Mouse (Mus musculus): ENCODE data around the gene Gm45716. TPM values are rescaled to one million over a fixed set of nuclear protein-coding genes. Genes with fewer than 3 reads are reported as not detected.

Gm45716 gene
- polyA plus RNA-seq, 1 experiment from 2014 or later, result 6.8 TPM

DNA sequence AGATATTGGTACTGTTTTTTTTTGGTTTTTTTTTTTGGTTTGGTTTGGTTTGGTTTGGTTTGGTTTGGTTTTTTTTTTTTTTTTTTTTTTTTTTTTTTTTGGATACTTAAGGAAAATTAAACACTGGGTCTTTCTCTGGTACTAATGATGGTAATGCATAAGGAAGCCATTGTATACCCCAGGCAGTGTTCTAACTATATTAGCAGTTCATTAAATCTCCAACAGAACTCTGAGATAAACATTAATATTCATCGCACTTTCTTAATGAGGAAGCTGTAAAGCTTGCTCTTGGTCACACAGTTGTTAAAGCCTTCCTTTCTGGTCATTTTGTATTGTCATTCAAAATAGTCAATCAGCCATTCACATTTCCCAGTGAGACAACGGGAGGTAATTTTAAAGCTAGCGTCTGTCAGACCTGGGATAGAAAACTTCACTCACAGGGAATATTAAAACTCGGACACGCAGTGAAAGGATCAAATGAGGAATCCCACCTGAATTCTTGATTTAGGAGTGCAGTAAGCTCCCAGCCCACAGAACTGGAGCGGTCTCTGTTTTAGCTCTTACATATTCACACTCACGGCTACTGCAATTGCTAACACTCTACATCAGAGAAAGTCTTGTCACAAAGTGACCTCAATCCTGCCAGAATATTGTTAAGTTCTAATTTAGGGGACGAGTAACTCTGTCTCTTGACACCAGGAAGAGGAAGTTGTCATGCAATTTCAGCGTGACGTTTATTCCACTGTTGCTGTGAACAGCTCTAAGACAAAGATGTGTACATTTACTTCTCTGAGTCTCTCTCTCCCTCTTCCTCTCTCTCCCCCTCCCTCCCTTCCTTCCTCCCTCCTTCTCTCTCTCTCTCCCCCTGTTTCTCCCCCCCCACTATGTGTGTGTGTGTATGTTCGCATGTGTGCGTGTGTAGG, 39.8 kb downstream of the Gm45716 start:
- H3K27me3 ChIP-seq (ENCODE audit: control insufficient read depth, insufficient read depth, low read depth, low read length), result no peaks in the 10 kb centered on the region
- no peaks in the 10 kb centered on the region for H3K9me3 ChIP-seq (ENCODE audit: control insufficient read depth, low read length)
- ATAC-seq (ENCODE audit: low read depth), result no peak
- H3K36me3 ChIP-seq (ENCODE audit: control insufficient read depth, insufficient read depth, low read length), result no peaks in the 10 kb centered on the region
- 64% methylated on average over 12 of the region's 12 CpGs for WGBS
- H3K9ac ChIP-seq (ENCODE audit: low read length), result no peak overlapping the region
- peaks cover 19% of the 10 kb centered on the region for H3K4me1 ChIP-seq (replicated peaks; ENCODE audit: control insufficient read depth, insufficient read depth, low read length)
- H3K4me3 ChIP-seq (ENCODE audit: low read length), result no peak overlapping the region
- H3K4me2 ChIP-seq (ENCODE audit: low read depth, low read length), result no peak overlapping the region
- H3K27ac ChIP-seq (ENCODE audit: low read length), result no peak overlapping the region

DNA sequence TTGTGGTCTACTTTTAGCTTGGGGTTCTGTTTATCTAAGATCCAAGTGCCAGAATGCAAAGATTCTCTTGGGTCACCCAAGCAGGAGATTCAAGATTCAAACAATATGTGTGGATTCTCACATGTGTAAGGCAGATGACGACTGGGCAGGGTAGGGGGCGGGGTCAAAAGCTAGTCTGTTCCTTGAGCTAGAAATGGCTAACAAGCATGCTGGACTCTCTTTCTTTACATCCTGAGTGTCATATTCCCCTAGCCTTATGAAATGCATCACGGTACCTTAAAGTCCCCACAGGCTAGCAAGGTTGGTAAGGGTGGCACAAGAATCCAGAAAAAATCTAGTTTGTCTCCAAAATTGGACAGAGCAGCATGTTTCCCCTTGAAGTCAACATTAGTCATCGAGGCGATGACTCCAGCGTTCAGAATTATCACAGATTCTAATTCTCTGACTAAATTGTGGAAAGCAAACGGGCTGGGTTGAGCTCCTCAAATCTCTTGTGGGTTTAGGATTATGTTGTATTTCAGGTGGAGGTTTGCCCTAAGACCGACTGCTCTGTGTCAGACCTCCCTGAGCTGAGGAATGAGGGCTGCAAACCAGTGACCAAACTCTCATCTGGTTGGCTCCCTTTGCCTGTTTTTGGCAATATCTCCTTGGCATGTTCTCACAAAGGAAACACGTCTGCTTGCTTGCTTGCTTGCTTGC, 40.9 kb downstream of the Gm45716 start:
- Histone ChIP-seq H3K4me3 (ENCODE audit: low read length) (no peak overlapping the region), H3K9ac (ENCODE audit: low read length) (no peak overlapping the region), H3K36me3 (ENCODE audit: control insufficient read depth, insufficient read depth, low read length) (no peaks in the 10 kb centered on the region), H3K27me3 (ENCODE audit: control insufficient read depth, insufficient read depth, low read depth, low read length) (no peaks in the 10 kb centered on the region), H3K9me3 (ENCODE audit: control insufficient read depth, low read length) (no peaks in the 10 kb centered on the region), H3K4me2 (ENCODE audit: low read depth, low read length) (no peak overlapping the region), H3K27ac (ENCODE audit: low read length) (no peak overlapping the region), H3K4me1 (replicated peaks; ENCODE audit: control insufficient read depth, insufficient read depth, low read length) (peaks cover 19% of the 10 kb centered on the region)
- 84% methylated on average over 9 of the region's 9 CpGs for WGBS
- no peak for ATAC-seq (ENCODE audit: low read depth)

DNA sequence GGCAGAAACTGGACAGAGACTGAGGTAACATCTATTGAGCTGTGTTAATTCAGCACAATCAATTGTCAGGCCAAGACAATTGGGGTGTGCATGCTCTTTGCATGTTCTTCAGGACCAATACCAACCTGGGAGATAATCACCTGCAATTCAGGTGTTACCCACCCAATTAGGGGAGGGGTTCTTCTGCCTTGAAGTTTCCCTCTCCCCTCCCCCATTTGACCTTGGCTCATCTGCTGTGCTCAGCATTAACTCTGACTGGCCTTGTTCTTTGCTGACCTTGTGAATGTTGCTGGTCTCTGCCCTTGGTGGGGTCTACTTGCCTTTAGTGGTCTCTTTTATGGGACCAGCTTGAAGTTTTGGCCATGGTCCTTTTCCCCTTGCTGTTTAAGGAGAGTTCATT, 42.3 kb downstream of the Gm45716 start:
- peaks cover 19% of the 10 kb centered on the region for H3K4me1 ChIP-seq (replicated peaks; ENCODE audit: control insufficient read depth, insufficient read depth, low read length)
- no peak overlapping the region for H3K4me2 ChIP-seq (ENCODE audit: low read depth, low read length)
- no peaks in the 10 kb centered on the region for H3K9me3 ChIP-seq (ENCODE audit: control insufficient read depth, low read length)
- no peak overlapping the region for H3K4me3 ChIP-seq (ENCODE audit: low read length)
- peak overlapping the region; percentile 65 for H3K27ac ChIP-seq (ENCODE audit: low read length)
- H3K27me3 ChIP-seq (ENCODE audit: control insufficient read depth, insufficient read depth, low read depth, low read length), result no peaks in the 10 kb centered on the region
- H3K36me3 ChIP-seq (ENCODE audit: control insufficient read depth, insufficient read depth, low read length), result no peaks in the 10 kb centered on the region
- ATAC-seq (ENCODE audit: low read depth), result no peak
- H3K9ac ChIP-seq (ENCODE audit: low read length), result no peak overlapping the region

DNA sequence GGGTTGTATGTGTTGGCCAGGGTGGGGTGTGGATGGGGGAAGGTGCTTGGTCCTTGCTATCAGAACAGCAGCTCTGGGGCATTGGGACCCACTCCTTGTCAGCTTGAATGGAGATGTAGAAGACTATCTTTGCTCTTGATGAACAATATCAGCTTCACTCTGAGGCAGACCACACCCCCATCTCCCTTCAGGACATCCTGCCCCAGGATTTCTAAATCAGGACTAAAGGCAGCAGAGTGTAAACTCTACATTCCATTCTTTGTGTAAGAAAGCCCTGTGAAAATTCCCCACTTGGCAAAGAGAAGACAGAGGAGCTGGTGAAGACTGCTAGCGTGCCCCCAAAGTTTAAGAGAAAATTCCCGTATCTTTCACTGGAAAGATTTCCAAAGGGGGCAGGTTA, 43.2 kb downstream of the Gm45716 start:
- peak overlapping the region; percentile 65 for H3K27ac ChIP-seq (ENCODE audit: low read length)
- 32% methylated on average over 2 of the region's 2 CpGs for WGBS
- peaks cover 19% of the 10 kb centered on the region for H3K4me1 ChIP-seq (replicated peaks; ENCODE audit: control insufficient read depth, insufficient read depth, low read length)
- H3K27me3 ChIP-seq (ENCODE audit: control insufficient read depth, insufficient read depth, low read depth, low read length), result no peaks in the 10 kb centered on the region
- ATAC-seq (ENCODE audit: low read depth), result peak; percentile 79
- no peaks in the 10 kb centered on the region for H3K9me3 ChIP-seq (ENCODE audit: control insufficient read depth, low read length)
- H3K4me3 ChIP-seq (ENCODE audit: low read length), result no peak overlapping the region
- H3K9ac ChIP-seq (ENCODE audit: low read length), result no peak overlapping the region
- H3K36me3 ChIP-seq (ENCODE audit: control insufficient read depth, insufficient read depth, low read length), result no peaks in the 10 kb centered on the region
- H3K4me2 ChIP-seq (ENCODE audit: low read depth, low read length), result no peak overlapping the region; the same call in 1 of the 2 replicates

DNA sequence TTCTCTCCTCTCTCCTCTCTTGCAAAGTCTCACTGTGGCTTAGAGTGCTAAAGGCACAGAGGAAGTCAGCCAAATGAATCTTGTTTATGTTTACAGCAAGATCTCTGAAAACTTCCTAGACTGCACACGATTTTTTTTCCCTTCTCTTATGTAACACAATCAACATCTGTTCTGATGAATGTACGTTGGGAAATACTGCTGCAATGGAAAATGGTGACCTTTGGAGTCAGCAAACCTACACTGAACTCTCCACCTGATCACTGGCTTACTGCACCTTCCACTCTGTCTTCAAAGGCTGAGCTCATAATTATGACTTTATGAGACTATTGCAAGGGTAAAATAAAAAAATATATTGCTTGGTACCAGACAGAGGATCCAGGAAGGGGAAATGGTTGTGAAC, 44.1 kb downstream of the Gm45716 start:
- no peak overlapping the region for H3K4me2 ChIP-seq (ENCODE audit: low read depth, low read length)
- H3K4me1 ChIP-seq (replicated peaks; ENCODE audit: control insufficient read depth, insufficient read depth, low read length), result peaks cover 19% of the 10 kb centered on the region
- H3K4me3 ChIP-seq (ENCODE audit: low read length), result no peak overlapping the region
- no peaks in the 10 kb centered on the region for H3K27me3 ChIP-seq (ENCODE audit: control insufficient read depth, insufficient read depth, low read depth, low read length)
- H3K9me3 ChIP-seq (ENCODE audit: control insufficient read depth, low read length), result no peaks in the 10 kb centered on the region
- whole genome bisulfite sequencing, result 16% methylated on average over 2 of the region's 2 CpGs
- no peaks in the 10 kb centered on the region for H3K36me3 ChIP-seq (ENCODE audit: control insufficient read depth, insufficient read depth, low read length)
- peak; percentile 37; the same call in 1 of the 2 replicates for ATAC-seq (ENCODE audit: low read depth)
- no peak overlapping the region for H3K9ac ChIP-seq (ENCODE audit: low read length)
- peak overlapping the region; percentile 65 for H3K27ac ChIP-seq (ENCODE audit: low read length)

DNA sequence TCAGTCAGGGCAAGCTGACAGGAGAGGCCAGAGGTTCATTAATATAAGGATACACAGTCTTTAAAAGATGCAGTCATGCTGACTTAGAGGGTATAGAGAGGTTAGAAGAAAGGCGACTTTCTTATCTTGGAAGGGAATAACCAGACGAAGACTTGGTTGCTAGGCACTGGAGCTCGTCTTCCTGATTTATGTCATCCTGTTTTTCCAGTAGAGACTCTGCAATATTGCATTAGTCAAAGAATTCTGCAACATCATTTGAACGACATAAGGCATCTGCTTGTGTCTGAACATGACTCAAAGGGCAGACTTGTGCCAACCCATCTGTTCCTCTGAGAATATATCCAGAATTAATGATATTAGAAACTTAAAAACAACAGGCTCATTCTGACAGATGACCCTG, 45.2 kb downstream of the Gm45716 start:
- Histone ChIP-seq H3K4me3 (ENCODE audit: low read length) (no peak overlapping the region), H3K4me1 (replicated peaks; ENCODE audit: control insufficient read depth, insufficient read depth, low read length) (peaks cover 19% of the 10 kb centered on the region), H3K27ac (ENCODE audit: low read length) (no peak overlapping the region), H3K27me3 (ENCODE audit: control insufficient read depth, insufficient read depth, low read depth, low read length) (no peaks in the 10 kb centered on the region), H3K9me3 (ENCODE audit: control insufficient read depth, low read length) (no peaks in the 10 kb centered on the region), H3K9ac (ENCODE audit: low read length) (no peak overlapping the region), H3K4me2 (ENCODE audit: low read depth, low read length) (no peak overlapping the region), H3K36me3 (ENCODE audit: control insufficient read depth, insufficient read depth, low read length) (no peaks in the 10 kb centered on the region)
- no peak; the same call in 1 of the 2 replicates for ATAC-seq (ENCODE audit: low read depth)
- WGBS, result 13% methylated on average over 4 of the region's 4 CpGs

DNA sequence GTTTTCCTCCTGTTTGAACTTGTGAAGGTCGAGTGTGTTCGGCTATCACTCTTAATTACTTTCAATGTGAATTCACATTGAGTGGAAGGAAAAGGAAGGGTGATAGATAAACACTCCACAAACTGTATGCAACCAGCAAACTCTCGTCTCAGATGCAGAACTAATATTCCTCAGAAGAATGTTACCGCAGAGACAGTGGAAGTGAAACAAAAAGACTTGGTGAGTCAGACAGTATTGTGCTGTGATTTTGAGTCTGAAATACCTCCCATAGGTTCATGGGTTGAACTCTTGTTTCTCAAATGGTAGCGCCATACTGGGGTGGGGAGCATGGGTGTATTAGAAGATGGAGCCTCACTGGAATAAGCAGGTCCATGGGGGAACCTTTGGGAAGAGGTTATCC, 47.7 kb downstream of the Gm45716 start:
- no peaks in the 10 kb centered on the region for H3K27me3 ChIP-seq (ENCODE audit: control insufficient read depth, insufficient read depth, low read depth, low read length)
- H3K9me3 ChIP-seq (ENCODE audit: control insufficient read depth, low read length), result no peaks in the 10 kb centered on the region
- ATAC-seq (ENCODE audit: low read depth), result no peak
- no peak overlapping the region for H3K9ac ChIP-seq (ENCODE audit: low read length)
- H3K4me2 ChIP-seq (ENCODE audit: low read depth, low read length), result no peak overlapping the region
- peaks cover 14% of the 10 kb centered on the region for H3K4me1 ChIP-seq (replicated peaks; ENCODE audit: control insufficient read depth, insufficient read depth, low read length)
- WGBS, result 76% methylated on average over 5 of the region's 5 CpGs
- H3K36me3 ChIP-seq (ENCODE audit: control insufficient read depth, insufficient read depth, low read length), result no peaks in the 10 kb centered on the region
- no peak overlapping the region for H3K4me3 ChIP-seq (ENCODE audit: low read length)
- H3K27ac ChIP-seq (ENCODE audit: low read length), result no peak overlapping the region

DNA sequence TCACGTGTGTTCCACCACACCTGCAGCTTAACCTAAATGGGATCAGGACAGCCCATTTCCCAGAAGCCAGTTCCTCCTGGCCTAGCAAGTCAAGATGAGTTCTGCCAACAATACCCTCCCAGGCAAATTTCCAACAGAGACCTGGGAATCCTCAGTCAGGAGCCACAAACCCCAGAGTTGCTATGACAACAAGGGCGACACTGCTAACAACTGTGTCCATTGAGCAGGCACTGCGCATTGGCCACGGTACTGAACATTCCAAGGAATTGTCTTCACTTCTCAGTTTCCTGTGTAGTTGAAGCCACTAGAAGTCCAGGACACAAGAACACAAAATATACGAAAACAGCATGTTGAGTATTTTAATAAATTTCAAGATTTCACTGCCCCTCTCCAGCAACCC, 50.1 kb downstream of the Gm45716 start:
- H3K4me1 ChIP-seq (replicated peaks; ENCODE audit: control insufficient read depth, insufficient read depth, low read length), result no peaks in the 10 kb centered on the region
- H3K27ac ChIP-seq (ENCODE audit: low read length), result no peak overlapping the region
- H3K4me2 ChIP-seq (ENCODE audit: low read depth, low read length), result no peak overlapping the region
- H3K9me3 ChIP-seq (ENCODE audit: control insufficient read depth, low read length), result no peaks in the 10 kb centered on the region
- no peaks in the 10 kb centered on the region for H3K36me3 ChIP-seq (ENCODE audit: control insufficient read depth, insufficient read depth, low read length)
- H3K27me3 ChIP-seq (ENCODE audit: control insufficient read depth, insufficient read depth, low read depth, low read length), result no peaks in the 10 kb centered on the region
- no peak for ATAC-seq (ENCODE audit: low read depth)
- no peak overlapping the region for H3K4me3 ChIP-seq (ENCODE audit: low read length)
- no peak overlapping the region for H3K9ac ChIP-seq (ENCODE audit: low read length)
- 70% methylated on average over 5 of the region's 5 CpGs for WGBS

DNA sequence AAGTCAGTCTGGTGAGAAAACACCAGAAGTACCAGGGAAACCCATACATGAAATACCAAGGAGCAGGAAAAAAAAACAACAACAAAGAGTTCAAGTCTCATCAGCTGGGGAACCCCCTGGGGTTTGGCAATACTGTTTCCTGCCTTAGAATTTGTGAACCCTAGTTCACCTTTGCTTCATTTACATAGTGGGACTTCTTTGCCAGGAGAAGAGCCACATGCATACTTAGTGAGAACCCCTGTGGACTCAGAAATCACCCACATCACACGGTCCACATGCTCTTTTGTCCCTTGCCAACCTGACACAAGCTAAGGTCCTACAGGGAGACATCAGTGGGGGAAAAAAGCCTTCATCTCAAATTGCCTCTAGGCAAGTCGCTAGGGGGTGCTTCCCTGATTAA, 51.2 kb downstream of the Gm45716 start:
- WGBS, result 32% methylated on average over 2 of the region's 2 CpGs
- no peak overlapping the region for H3K4me3 ChIP-seq (ENCODE audit: low read length)
- H3K4me2 ChIP-seq (ENCODE audit: low read depth, low read length), result no peak overlapping the region
- H3K36me3 ChIP-seq (ENCODE audit: control insufficient read depth, insufficient read depth, low read length), result no peaks in the 10 kb centered on the region
- H3K27me3 ChIP-seq (ENCODE audit: control insufficient read depth, insufficient read depth, low read depth, low read length), result no peaks in the 10 kb centered on the region
- H3K27ac ChIP-seq (ENCODE audit: low read length), result no peak overlapping the region
- H3K9ac ChIP-seq (ENCODE audit: low read length), result no peak overlapping the region
- no peak for ATAC-seq (ENCODE audit: low read depth)
- no peaks in the 10 kb centered on the region for H3K4me1 ChIP-seq (replicated peaks; ENCODE audit: control insufficient read depth, insufficient read depth, low read length)
- H3K9me3 ChIP-seq (ENCODE audit: control insufficient read depth, low read length), result no peaks in the 10 kb centered on the region
